Mouse (Mus musculus) forebrain, postnatal 0 days (tissue): ENCODE data around the gene Omd. TPM values are rescaled to one million over a fixed set of nuclear protein-coding genes. Genes with fewer than 3 reads are reported as not detected.

ENCODE experiments used
- ATAC-seq: fragments of 200-750 bp; cut with Nextera tagmentation; 2 replicates; pipeline ENCODE4 v1.8.0; 2017; ENCODE audit warnings: mild to moderate bottlenecking, moderate library complexity
- DNase-seq: peaks from one replicate; pipeline ENCODE4 v3.0.0-alpha.2; 2015
- H3K27ac ChIP-seq: fragments of 300-500 bp; sonication (generic); 2 replicates; pipeline ENCODE4 v1.5.1; 2014; ENCODE audit warnings: low read depth, mild to moderate bottlenecking, antibody characterized with exemption, low read length, moderate library complexity, mixed read lengths
- H3K27me3 ChIP-seq: fragments of 300-500 bp; sonication (generic); 2 replicates; pipeline ENCODE4 v1.6.1; 2014; ENCODE audit warnings: mild to moderate bottlenecking, low read length, mixed read lengths; ENCODE audit not compliant: insufficient read depth
- H3K36me3 ChIP-seq: fragments of 300-500 bp; sonication (generic); 2 replicates; pipeline ENCODE4 v1.6.1; 2014; ENCODE audit warnings: mild to moderate bottlenecking, moderate library complexity; ENCODE audit not compliant: insufficient read depth
- H3K4me1 ChIP-seq: fragments of 300-500 bp; sonication (generic); 2 replicates; pipeline ENCODE4 v1.6.1; 2014; ENCODE audit warnings: antibody characterized with exemption; ENCODE audit not compliant: insufficient read depth
- H3K4me2 ChIP-seq: fragments of 300-500 bp; sonication (generic); 2 replicates; pipeline ENCODE4 v1.6.1; 2014; ENCODE audit warnings: low read depth, mild to moderate bottlenecking, moderate library complexity
- H3K4me3 ChIP-seq: fragments of 300-500 bp; sonication (generic); 2 replicates; pipeline ENCODE4 v1.5.1; 2014; ENCODE audit warnings: low read depth, low read length, mixed read lengths
- H3K9ac ChIP-seq: fragments of 300-500 bp; sonication (generic); 2 replicates; pipeline ENCODE4 v1.6.1; 2014; ENCODE audit warnings: mild to moderate bottlenecking
- H3K9me3 ChIP-seq: fragments of 300-500 bp; sonication (generic); 2 replicates; pipeline ENCODE4 v1.6.1; 2016; ENCODE audit warnings: low read length
- CTCF ChIP-seq: sonication (generic); IDR thresholded peaks from 2 replicates; pipeline ENCODE4 v1.5.1; 2016; ENCODE audit warnings: antibody characterized with exemption, control low read depth, low read depth
- WGBS: fragments of 180-500 bp; shearing (Covaris S2); extraction: QIAGEN DNeasy Blood & Tissue Kit; methylation state at CpG from one replicate; pipeline ENCODE4 v1.1.7; 2014; 5-methylcytosine and 5-hydroxymethylcytosine counted together
- polyA plus RNA-seq: library from polyadenylated mRNA; unstranded; fragments of >200 nt; fragmentation: Nextera tagmentation; extraction: Ambion mirVana; gene quantifications from 2 replicates; pipeline ENCODE4 v1.2.1, GENCODE M21; 2015
- total RNA-seq: library from RNA; depleted of rRNA; stranded (reverse); fragments of >200 nt; gene quantifications from 2 replicates; pipeline ENCODE4 v1.2.3, GENCODE M21; 2014

The Omd gene
- total and polyA plus RNA-seq, 2 experiments from 2014 or later: 1.9 to 2.4 TPM

GRCm38 (mm10) chr13:49549616-49550015 is 32.6 kb upstream of the Omd start:
- Histone ChIP-seq H3K4me3 (no peak overlapping the region), H3K27me3 (no peaks in the 10 kb centered on the region), H3K36me3 (no peaks in the 10 kb centered on the region), H3K9ac (no peak overlapping the region), H3K27ac (no peak overlapping the region), H3K4me1 (no peaks in the 10 kb centered on the region), H3K4me2 (no peak overlapping the region), H3K9me3 (no peaks in the 10 kb centered on the region)
- WGBS: 96% methylated on average over 3 of the region's 3 CpGs
- DNase-seq (no peak), ATAC-seq (no peak)
- TF ChIP-seq CTCF: no peak

DNA sequence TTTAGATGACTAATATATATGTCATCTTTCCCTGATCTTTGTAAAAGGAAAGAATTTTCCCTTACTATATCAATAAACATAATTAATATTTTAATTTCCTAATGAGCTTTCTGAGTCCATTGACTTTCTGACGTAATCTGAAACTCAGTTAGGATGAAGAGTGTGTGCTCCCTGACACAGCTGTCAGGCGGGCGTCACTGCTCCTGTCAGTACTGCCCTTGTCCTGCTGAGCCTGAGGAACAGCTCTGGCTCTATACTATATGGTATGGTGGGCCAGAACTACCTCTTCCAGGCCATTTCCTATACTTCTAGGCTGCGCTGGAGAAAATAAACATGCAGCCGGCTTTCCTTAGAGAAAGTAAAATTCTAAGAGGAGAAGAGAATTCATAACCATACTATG is 27.7 kb upstream of the Omd start:
- H3K4me3 ChIP-seq: no peak overlapping the region
- TF ChIP-seq CTCF: no peak
- H3K27me3 ChIP-seq: no peaks in the 10 kb centered on the region
- no peak for ATAC-seq
- 83% methylated on average over 5 of the region's 5 CpGs for WGBS
- H3K9ac ChIP-seq: no peak overlapping the region
- no peaks in the 10 kb centered on the region for H3K4me1 ChIP-seq
- no peaks in the 10 kb centered on the region for H3K9me3 ChIP-seq
- H3K4me2 ChIP-seq: no peak overlapping the region
- H3K27ac ChIP-seq: no peak overlapping the region
- H3K36me3 ChIP-seq: no peaks in the 10 kb centered on the region
- DNase-seq: no peak

DNA sequence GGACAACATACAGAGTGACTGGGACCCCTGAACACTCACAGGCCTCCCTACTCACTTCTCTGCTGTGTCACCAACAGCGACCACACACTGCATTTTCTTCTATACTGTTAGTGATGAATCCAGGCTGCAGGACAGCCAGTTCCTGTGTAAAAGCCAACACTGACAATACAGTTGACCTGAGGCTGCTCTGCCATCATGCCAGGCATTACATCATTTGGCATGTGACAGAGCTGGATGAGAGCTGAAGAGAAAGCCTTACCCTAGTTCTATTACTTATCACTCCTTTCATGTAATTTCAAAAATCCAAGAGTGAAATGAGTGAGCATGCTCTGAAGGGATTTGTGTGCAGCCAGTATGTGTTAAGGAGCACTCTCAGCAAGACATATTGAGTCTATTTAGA is 26.1 kb upstream of the Omd start:
- Histone ChIP-seq H3K4me1 (no peaks in the 10 kb centered on the region), H3K27me3 (no peaks in the 10 kb centered on the region), H3K9ac (no peak overlapping the region), H3K36me3 (no peaks in the 10 kb centered on the region), H3K27ac (no peak overlapping the region), H3K4me3 (no peak overlapping the region), H3K9me3 (no peaks in the 10 kb centered on the region), H3K4me2 (no peak overlapping the region)
- TF ChIP-seq CTCF: no peak
- ATAC-seq: no peak
- 64% methylated on average over 1 of the region's 1 CpGs for WGBS
- no peak for DNase-seq

GRCm38 (mm10) chr13:49556924-49557323 is 25.3 kb upstream of the Omd start:
- ATAC-seq (no peak), DNase-seq (no peak)
- H3K9ac ChIP-seq: no peak overlapping the region
- no peak overlapping the region for H3K4me3 ChIP-seq
- H3K9me3 ChIP-seq: no peaks in the 10 kb centered on the region
- no peak overlapping the region for H3K4me2 ChIP-seq
- TF ChIP-seq CTCF: no peak
- no peaks in the 10 kb centered on the region for H3K36me3 ChIP-seq
- H3K27ac ChIP-seq: no peak overlapping the region
- no peaks in the 10 kb centered on the region for H3K4me1 ChIP-seq
- WGBS: 75% methylated on average over 1 of the region's 1 CpGs
- H3K27me3 ChIP-seq: no peaks in the 10 kb centered on the region

- H3K27me3 ChIP-seq: no peaks in the 10 kb centered on the region
Measured at GRCm38 (mm10) chr13:49559185-49559584, 23.1 kb upstream of the Omd start.

DNA sequence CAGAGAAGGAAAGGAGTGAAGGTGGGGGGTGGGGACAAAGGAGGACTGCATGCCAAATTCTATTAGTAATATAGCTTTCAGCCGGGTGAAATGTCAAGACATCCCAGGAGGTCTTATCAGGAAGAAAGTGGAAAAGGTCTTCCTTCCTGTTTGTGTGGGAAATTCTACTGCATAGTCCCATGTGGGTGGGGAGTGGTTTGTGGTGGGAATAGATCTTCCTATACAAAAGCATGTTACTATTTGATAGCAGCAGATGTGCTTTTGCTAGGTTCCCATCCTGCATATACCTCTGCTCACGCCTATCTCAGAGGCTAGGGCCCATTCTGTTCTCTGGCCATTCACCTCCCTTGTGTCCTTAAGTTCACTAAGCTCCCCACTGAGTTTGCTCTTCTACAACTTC is 21.4 kb upstream of the Omd start:
- ATAC-seq (no peak), DNase-seq (no peak)
- Histone ChIP-seq H3K27ac (no peak overlapping the region), H3K9me3 (no peaks in the 10 kb centered on the region), H3K4me1 (no peaks in the 10 kb centered on the region), H3K4me2 (no peak overlapping the region), H3K36me3 (no peaks in the 10 kb centered on the region), H3K9ac (no peak overlapping the region), H3K27me3 (no peaks in the 10 kb centered on the region), H3K4me3 (no peak overlapping the region)
- WGBS: 64% methylated on average over 2 of the region's 2 CpGs
- TF ChIP-seq CTCF: no peak

More at GRCm38 (mm10) chr13:49559185-49559584, 23.1 kb upstream of the Omd start:
- Histone ChIP-seq H3K4me2 (no peak overlapping the region), H3K9ac (no peak overlapping the region), H3K27ac (no peak overlapping the region), H3K4me3 (no peak overlapping the region), H3K4me1 (no peaks in the 10 kb centered on the region), H3K9me3 (no peaks in the 10 kb centered on the region), H3K36me3 (no peaks in the 10 kb centered on the region)
- peak; percentile 2 for DNase-seq
- peak; percentile 34; the same call in 1 of the 2 replicates for TF ChIP-seq CTCF
- 37% methylated on average over 2 of the region's 2 CpGs for WGBS
- no peak for ATAC-seq

DNA sequence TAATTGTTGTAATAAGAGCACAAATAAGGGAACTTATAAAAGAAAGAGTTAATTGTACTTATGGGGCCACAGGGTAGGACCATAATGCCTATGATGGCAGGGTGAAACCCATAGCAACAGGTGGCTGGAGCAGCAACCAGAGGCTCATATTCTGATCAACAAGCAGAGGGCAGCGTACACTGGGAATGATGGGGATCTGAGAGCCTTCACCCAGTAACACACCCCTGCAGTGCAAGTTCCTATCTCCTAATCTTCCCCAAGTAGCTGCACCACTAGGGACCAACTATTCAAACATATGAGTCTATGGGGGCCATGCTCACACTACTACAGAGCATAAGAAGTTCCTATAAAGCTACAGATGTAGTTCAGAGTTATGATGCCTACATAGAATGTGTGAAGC is 17.9 kb upstream of the Omd start:
- DNase-seq (no peak), ATAC-seq (no peak)
- Histone ChIP-seq H3K27me3 (no peaks in the 10 kb centered on the region), H3K9ac (no peak overlapping the region), H3K4me1 (no peaks in the 10 kb centered on the region), H3K36me3 (no peaks in the 10 kb centered on the region), H3K4me3 (no peak overlapping the region), H3K27ac (no peak overlapping the region), H3K4me2 (no peak overlapping the region), H3K9me3 (no peaks in the 10 kb centered on the region)
- WGBS: 93% methylated on average over 1 of the region's 1 CpGs
- TF ChIP-seq CTCF: no peak

GRCm38 (mm10) chr13:49570371-49570770 is 11.9 kb upstream of the Omd start:
- ATAC-seq (no peak), DNase-seq (no peak)
- Histone ChIP-seq H3K4me3 (no peak overlapping the region), H3K9ac (no peak overlapping the region), H3K36me3 (no peaks in the 10 kb centered on the region), H3K27me3 (no peaks in the 10 kb centered on the region), H3K4me2 (no peak overlapping the region), H3K4me1 (no peaks in the 10 kb centered on the region), H3K27ac (no peak overlapping the region), H3K9me3 (no peaks in the 10 kb centered on the region)
- WGBS: 62% methylated on average over 3 of the region's 3 CpGs
- no peak for TF ChIP-seq CTCF
